Mouse (Mus musculus): ENCODE measurements at regions not wholly inside any gene's neighbourhood (a gene's known extent, or its start where the extent isn't known, plus 50 kb on each side); places are given as distances from the start of the nearest gene placed in this dataset.
"Not testable (repeated sequence)": the region's sequence is repeated elsewhere in the genome, so short reads cannot be mapped to it uniquely, and the experiment has no call there.

- not testable (repeated sequence) for DNase-seq (ENCODE audit: low read depth, low spot score)
Observed at GRCm38 (mm10) chr8:118209301-118209700, 74.2 kb upstream of the Cdh13 start.

- no peak for DNase-seq (ENCODE audit: low read depth, low spot score)
Observed at GRCm38 (mm10) chr8:118190866-118191265, 92.7 kb upstream of the Cdh13 start.

- DNase-seq (ENCODE audit: low read depth, low spot score) = no peak
Observed at GRCm38 (mm10) chr8:118189226-118189625, 94.3 kb upstream of the Cdh13 start.

- DNase-seq (ENCODE audit: low read depth, low spot score) = no peak
Observed at GRCm38 (mm10) chr8:118169001-118169413, 114.5 kb upstream of the Cdh13 start.

- DNase-seq (ENCODE audit: low read depth, low spot score) = no peak
Observed at GRCm38 (mm10) chr8:118162171-118162570, 121.4 kb upstream of the Cdh13 start.

- DNase-seq (ENCODE audit: low read depth, low spot score) = no peak
Observed at GRCm38 (mm10) chr8:118147359-118148205, 136.0 kb upstream of the Cdh13 start.

- DNase-seq (ENCODE audit: low read depth, low spot score) = no peak
Observed at GRCm38 (mm10) chr8:118144546-118144945, 139.0 kb upstream of the Cdh13 start.

- no peak for DNase-seq (ENCODE audit: low read depth, low spot score)
Observed at GRCm38 (mm10) chr8:118142311-118142710, 141.2 kb upstream of the Cdh13 start.

GRCm38 (mm10) chr8:118139928-118140327, 143.6 kb upstream of the Cdh13 start:
- DNase-seq (ENCODE audit: low read depth, low spot score) = no peak

GRCm38 (mm10) chr8:118137846-118138245, 145.7 kb upstream of the Cdh13 start:
- DNase-seq (ENCODE audit: low read depth, low spot score) = no peak

- no peak for DNase-seq (ENCODE audit: low read depth, low spot score)
Observed at GRCm38 (mm10) chr8:118124993-118125392, 158.5 kb upstream of the Cdh13 start.

- DNase-seq (ENCODE audit: low read depth, low spot score) = no peak
Observed at GRCm38 (mm10) chr8:118114253-118114652, 169.3 kb upstream of the Cdh13 start.

GRCm38 (mm10) chr8:118104464-118105050, 179.0 kb upstream of the Cdh13 start:
- DNase-seq (ENCODE audit: low read depth, low spot score) = no peak

GRCm38 (mm10) chr8:118101346-118101745, 182.2 kb upstream of the Cdh13 start:
- DNase-seq (ENCODE audit: low read depth, low spot score) = no peak

- no peak for DNase-seq (ENCODE audit: low read depth, low spot score)
Observed at GRCm38 (mm10) chr8:118062736-118063135, 220.8 kb upstream of the Cdh13 start.

GRCm38 (mm10) chr8:118056781-118057180, 226.8 kb upstream of the Cdh13 start:
- DNase-seq (ENCODE audit: low read depth, low spot score) = no peak

GRCm38 (mm10) chr8:118055536-118055935, 228.0 kb upstream of the Cdh13 start:
- DNase-seq (ENCODE audit: low read depth, low spot score) = no peak

GRCm38 (mm10) chr8:118050386-118050785, 233.1 kb upstream of the Cdh13 start:
- DNase-seq (ENCODE audit: low read depth, low spot score) = no peak

- DNase-seq (ENCODE audit: low read depth, low spot score) = no peak
Observed at GRCm38 (mm10) chr8:118042253-118042860, 240.6 kb upstream of the Mphosph6 start.

- DNase-seq (ENCODE audit: low read depth, low spot score) = no peak
Observed at GRCm38 (mm10) chr8:118041253-118041652, 239.5 kb upstream of the Mphosph6 start.

GRCm38 (mm10) chr8:118037801-118038200, 236.1 kb upstream of the Mphosph6 start:
- DNase-seq (ENCODE audit: low read depth, low spot score) = no peak

GRCm38 (mm10) chr8:118034051-118034450, 232.3 kb upstream of the Mphosph6 start:
- no peak for DNase-seq (ENCODE audit: low read depth, low spot score)

GRCm38 (mm10) chr8:118031406-118031805, 229.7 kb upstream of the Mphosph6 start:
- no peak for DNase-seq (ENCODE audit: low read depth, low spot score)
